Mouse (Mus musculus): ENCODE results near the gene Prr19.

- no peak for TF ChIP-seq CTCF (IDR thresholded peaks at IDR 0.05; ENCODE audit: low read depth, low read length)
- TF ChIP-seq POLR2A (IDR thresholded peaks at IDR 0.05; ENCODE audit: borderline replicate concordance, low read depth, low read length) = no peak
Observed at GRCm38 (mm10) chr7:25305481-25305880, 4.3 kb downstream of the Prr19 start.
